Mouse (Mus musculus) forebrain, embryonic 12.5 days (tissue): Measurements from ENCODE around the gene Trdn. TPM values are rescaled to one million over a fixed set of nuclear protein-coding genes. Genes with fewer than 3 reads are reported as not detected.

Experiments
- polyA plus RNA-seq: library from polyadenylated mRNA; unstranded; fragments of >200 nt; fragmentation: Nextera tagmentation; extraction: Ambion mirVana; gene quantifications from 2 replicates; pipeline ENCODE4 v1.2.1, GENCODE M21; 2016

Trdn gene
- polyA plus RNA-seq, 1 experiment from 2014 or later: 0.10 TPM

Other genes starting within 250 kb of the Trdn start
- gene Nkain2, start 190.1 kb upstream of the Trdn start, polyA plus RNA-seq: 4.9 and 6.0 TPM in 2 replicates